Mouse (Mus musculus): ENCODE measurements around the gene Cyth1.

- no peak for TF ChIP-seq CTCF (conservative IDR thresholded peaks at IDR 0.05; ENCODE audit: insufficient read depth, insufficient read length, low read depth, low read length)
- TF ChIP-seq POLR2A (IDR thresholded peaks at IDR 0.05; ENCODE audit: low read depth, low read length), result no peak
Measured at GRCm38 (mm10) chr11:118118777-118119176, 129.6 kb downstream of the Cyth1 start.

Measured in kidney, adult 2 months (tissue).